Mouse (Mus musculus) C2C12 (cell line): ENCODE data around the gene Rpl29.

Experiments
- CTCF ChIP-seq: IDR thresholded peaks from one replicate; pipeline ENCODE4 v1.5.1; 2011; ENCODE audit not compliant: control insufficient read depth, insufficient read depth, insufficient read length
- MAX ChIP-seq: IDR thresholded peaks from one replicate; pipeline ENCODE4 v1.6.1; 2011; ENCODE audit warnings: mild to moderate bottlenecking, control low read depth
- USF1 ChIP-seq: IDR thresholded peaks from one replicate; pipeline ENCODE4 v1.6.1; 2011; ENCODE audit warnings: low read depth, mild to moderate bottlenecking, control low read depth, moderate library complexity

DNA sequence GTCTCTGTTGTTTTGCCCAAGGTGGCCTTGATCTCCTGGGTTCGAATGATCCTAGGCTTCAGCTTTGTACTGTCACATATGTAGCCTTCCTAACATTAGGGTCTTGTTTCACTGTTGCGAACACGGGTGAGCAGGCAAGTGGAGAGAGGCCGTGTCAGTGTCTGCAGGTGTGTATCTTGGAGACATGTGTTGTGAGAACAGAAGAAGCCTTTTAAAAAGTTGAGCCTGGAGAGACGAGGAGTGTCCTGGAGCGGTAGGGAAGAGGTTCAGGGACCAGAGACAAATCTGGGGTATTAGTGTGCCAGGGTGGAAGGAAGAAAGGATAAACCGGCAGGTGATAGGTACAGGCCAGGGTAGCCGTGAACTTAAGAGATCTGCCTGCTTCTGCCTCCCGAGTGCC, 48.8 kb downstream of the Rpl29 start:
- no peak for TF ChIP-seq CTCF
- TF ChIP-seq MAX, result no peak
- TF ChIP-seq USF1, result no peak
